Comparison of ENCODE assay signal across 10 mouse cellular contexts in genomic region chr11:100300293-100300692, GRCm38 (mm10). TPM values are rescaled to one million over a fixed set of nuclear protein-coding genes. Genes with fewer than 3 reads are reported as not detected.
DNase-seq lines count a peak whose midpoint lies in the region; ATAC-seq and TF ChIP-seq lines count a peak whose summit lies in the region.
"Had no signal": no experiment of that assay in that cellular context is flagged by ENCODE, and none has a peak within 500 bp of the region (broad histone marks: within the 10 kb centered on the region; RNA-seq: fewer than 3 reads in every experiment).

No protein-coding gene starts in this region.

- DNase-seq in heart, postnatal 0 days (ENCODE audit: low spot score) = no peak
- no peak for DNase-seq in heart, adult 11 months
- DNase-seq in 416B (ENCODE audit: low read depth) (peak; percentile 65), MEL (ENCODE audit: low read depth, low spot score) (peak; percentile 84)
- DNase-seq in kidney, postnatal 36 days = peak; percentile 41 to 83
- DNase-seq in midbrain, postnatal 0 days (ENCODE audit: low spot score) = peak; percentile 59
- peak; percentile 74 for DNase-seq in thymus, postnatal 14 days

- TF ChIP-seq EP300 in heart, postnatal 0 days (IDR thresholded peaks at IDR 0.05; ENCODE audit: low read depth) = no peak
- TF ChIP-seq EP300 in MEL (IDR thresholded peaks at IDR 0.05; ENCODE audit: low read depth in 1 of 2, low read length in 2 of 2) = no peak

- no peak overlapping the region for H3K27ac ChIP-seq in heart, postnatal 0 days (ENCODE audit: low read depth)
- H3K27ac ChIP-seq in MEL (ENCODE audit: control insufficient read depth, low read depth, low read length) = no peak overlapping the region
- H3K27ac ChIP-seq in cortical plate, adult 2 months (ENCODE audit: insufficient read depth, low read length) = no peak overlapping the region
- H3K27ac ChIP-seq in midbrain, postnatal 0 days (ENCODE audit: low read depth, low read length) = no peak overlapping the region
- H3K27ac ChIP-seq: embryonic facial prominence, embryonic 13.5 days had no signal

- H3K9me3 ChIP-seq in heart, postnatal 0 days (replicated peaks; ENCODE audit: control insufficient read depth, low read length) = no peaks in the 10 kb centered on the region
- no peaks in the 10 kb centered on the region for H3K9me3 ChIP-seq in MEL (replicated peaks; ENCODE audit: insufficient read depth, low read length)
- H3K9me3 ChIP-seq in midbrain, postnatal 0 days (ENCODE audit: low read length) = no peaks in the 10 kb centered on the region
- H3K9me3 ChIP-seq: embryonic facial prominence, embryonic 13.5 days had no signal

- peak; percentile 56 for TF ChIP-seq RAD21 in MEL (IDR thresholded peaks at IDR 0.05; ENCODE audit: low read depth, low read length)

- no peak overlapping the region for H3K4me2 ChIP-seq in heart, postnatal 0 days (ENCODE audit: low read depth, low read length)
- H3K4me2 ChIP-seq in midbrain, postnatal 0 days (ENCODE audit: low read depth, low read length, poor library complexity, severe bottlenecking) = no peak overlapping the region

- no peak for ATAC-seq in heart, postnatal 0 days (ENCODE audit: insufficient read depth, low read depth)
- ATAC-seq in midbrain, postnatal 0 days (ENCODE audit: low FRiP score) = no peak

- peak; percentile 90 for TF ChIP-seq CTCF in heart, postnatal 0 days (IDR thresholded peaks at IDR 0.05; ENCODE audit: low read depth)
- peak; percentile 93 to 98 (median 97) for TF ChIP-seq CTCF in MEL (IDR thresholded peaks at IDR 0.05 in 2 of 3, conservative IDR thresholded peaks at IDR 0.05 in 1 of 3; ENCODE audit: control insufficient read depth in 1 of 3, insufficient read depth in 1 of 3, low read depth in 2 of 3, low read length in 3 of 3, poor library complexity in 1 of 3, severe bottlenecking in 1 of 3)
- TF ChIP-seq CTCF in cortical plate, adult 2 months (IDR thresholded peaks at IDR 0.05; ENCODE audit: extremely low read depth, insufficient read depth, low read length) = peak; percentile 91
- TF ChIP-seq CTCF in midbrain, postnatal 0 days (IDR thresholded peaks at IDR 0.05) = peak; percentile 96

- H3K4me1 ChIP-seq in heart, postnatal 0 days (ENCODE audit: control insufficient read depth, insufficient read depth) = 0 out of 2 replicates have a peak, but pooled peaks cover 4% of the 10 kb centered on the region
- H3K4me1 ChIP-seq in MEL (ENCODE audit: control insufficient read depth in 1 of 2, insufficient read depth in 2 of 2, low read length in 2 of 2) = peaks cover 0 to 3% of the 10 kb centered on the region in 2 experiments; a peak in 2 of 4 replicates
- H3K4me1 ChIP-seq in cortical plate, adult 2 months (ENCODE audit: control insufficient read depth, insufficient read depth, low read length) = no peaks in the 10 kb centered on the region
- no peaks in the 10 kb centered on the region for H3K4me1 ChIP-seq in midbrain, postnatal 0 days (ENCODE audit: insufficient read depth, low read length)

- 0 out of 2 replicates have a peak, but pooled peaks cover 8% of the 10 kb centered on the region for H3K27me3 ChIP-seq in heart, postnatal 0 days (ENCODE audit: control insufficient read depth, insufficient read depth, low read length)
- peaks cover 0 to 2% of the 10 kb centered on the region in 2 experiments; a peak in 2 of 4 replicates for H3K27me3 ChIP-seq in MEL (ENCODE audit: control insufficient read depth in 1 of 2, insufficient read depth in 2 of 2, low read length in 2 of 2)
- no peaks in the 10 kb centered on the region for H3K27me3 ChIP-seq in midbrain, postnatal 0 days (ENCODE audit: insufficient read depth, low read length)
- H3K27me3 ChIP-seq: embryonic facial prominence, embryonic 13.5 days had no signal

- no peak for TF ChIP-seq POLR2A in MEL (IDR thresholded peaks at IDR 0.05; ENCODE audit: control insufficient read depth in 1 of 2, insufficient read depth in 1 of 2, low read depth in 1 of 2, low read length in 2 of 2, poor library complexity in 1 of 2)
- no peak for TF ChIP-seq POLR2A in cortical plate, adult 2 months (IDR thresholded peaks at IDR 0.05; ENCODE audit: extremely low read depth, insufficient read depth, low read length)

- H3K4me3 ChIP-seq in heart, postnatal 0 days (ENCODE audit: low read depth, low read length) = no peak overlapping the region
- 0 out of 4 replicates have a peak overlapping the region, but pooled peaks of 1 of the 2 experiments have one; percentile 30 for H3K4me3 ChIP-seq in MEL (ENCODE audit: control insufficient read depth in 1 of 2, insufficient read depth in 1 of 2, low read depth in 2 of 2, low read length in 2 of 2)
- H3K4me3 ChIP-seq in cortical plate, adult 2 months (ENCODE audit: insufficient read depth, low read length) = no peak overlapping the region
- H3K4me3 ChIP-seq in midbrain, postnatal 0 days (ENCODE audit: low read depth, low read length) = no peak overlapping the region
- H3K4me3 ChIP-seq: embryonic facial prominence, embryonic 13.5 days had no signal

- no peaks in the 10 kb centered on the region for H3K79me2 ChIP-seq in MEL (ENCODE audit: control insufficient read depth, insufficient read depth, low read length, poor library complexity)

- H3K36me3 ChIP-seq in heart, postnatal 0 days (replicated peaks; ENCODE audit: control insufficient read depth, insufficient read depth, low read length) = no peaks in the 10 kb centered on the region
- H3K36me3 ChIP-seq in MEL (ENCODE audit: control insufficient read depth in 1 of 2, insufficient read depth in 2 of 2, low read length in 2 of 2) = peaks cover 0 to 3% of the 10 kb centered on the region in 2 experiments; a peak in 1 of 4 replicates
- no peaks in the 10 kb centered on the region for H3K36me3 ChIP-seq in midbrain, postnatal 0 days (ENCODE audit: insufficient read depth, low read length)
- H3K36me3 ChIP-seq: embryonic facial prominence, embryonic 13.5 days had no signal

- 7% methylated on average over 5 of the region's 5 CpGs for WGBS in heart, postnatal 0 days
- 6% methylated on average over 5 of the region's 5 CpGs for WGBS in midbrain, postnatal 0 days

- H3K9ac ChIP-seq in heart, postnatal 0 days (replicated peaks; ENCODE audit: low read depth, low read length) = no peak overlapping the region
- H3K9ac ChIP-seq in MEL (ENCODE audit: control insufficient read depth, low read depth, low read length, poor library complexity, severe bottlenecking) = no peak overlapping the region
- no peak overlapping the region for H3K9ac ChIP-seq in midbrain, postnatal 0 days (replicated peaks; ENCODE audit: low read length, poor library complexity, severe bottlenecking)
- H3K9ac ChIP-seq: embryonic facial prominence, embryonic 13.5 days had no signal

TF ChIP-seq in MEL, 35 proteins besides CTCF, POLR2A, EP300 and RAD21 (continues in another document):
- no peak for TF ChIP-seq ZNF384 (IDR thresholded peaks at IDR 0.05; ENCODE audit: low read depth, low read length)

RNA-seq across cellular contexts. Expression of gene Eif1, which starts 19.4 kb away (rescaled TPM):
- total RNA-seq in heart, postnatal 0 days (2014; rRNA removed; ENCODE audit: low replicate concordance) = 64.1 and 105 TPM in 2 replicates
- polyA plus RNA-seq in heart, postnatal 0 days (2015; fragmentation: Nextera tagmentation; extraction: Ambion mirVana) = 1,927 and 2,123 TPM in 2 replicates
- total RNA-seq in MEL (2012; rRNA removed) = 320 and 383 TPM in 2 replicates
- 100 to 1,000 TPM; 289 to 926 TPM for polyA plus RNA-seq in MEL (2012; ENCODE audit: insufficient read depth in 1 of 2, insufficient read length in 2 of 2, low read depth in 1 of 2, low replicate concordance in 2 of 2, missing spikeins in 1 of 2)
- polyA plus RNA-seq in cortical plate, adult 2 months (2012; rRNA removed) = 534 and 549 TPM in 2 replicates
- total RNA-seq in midbrain, postnatal 0 days (2014; rRNA removed) = 84.7 and 117 TPM in 2 replicates
- polyA plus RNA-seq in midbrain, postnatal 0 days (2015; fragmentation: Nextera tagmentation; extraction: Ambion mirVana) = 1,241 and 1,297 TPM in 2 replicates

RNA-seq across cellular contexts. Expression of gene Krt42, which starts 30.6 kb away (rescaled TPM):
- total RNA-seq in heart, postnatal 0 days (2014; rRNA removed; ENCODE audit: low replicate concordance) = not detected in 2 replicates
- not detected in 2 replicates for polyA plus RNA-seq in heart, postnatal 0 days (2015; fragmentation: Nextera tagmentation; extraction: Ambion mirVana)
- not detected in 2 replicates for total RNA-seq in MEL (2012; rRNA removed)
- polyA plus RNA-seq in MEL (2012; ENCODE audit: insufficient read depth in 1 of 2, insufficient read length in 2 of 2, low read depth in 1 of 2, low replicate concordance in 2 of 2, missing spikeins in 1 of 2) = not detected
- not detected in 2 replicates for polyA plus RNA-seq in cortical plate, adult 2 months (2012; rRNA removed)
- total RNA-seq in midbrain, postnatal 0 days (2014; rRNA removed) = 0.27 TPM in 1 of 2 replicates, not detected in the other
- not detected in 2 replicates for polyA plus RNA-seq in midbrain, postnatal 0 days (2015; fragmentation: Nextera tagmentation; extraction: Ambion mirVana)
- total RNA-seq: left cerebral cortex, postnatal 10 days had no signal

RNA-seq across cellular contexts. Expression of gene Gast, which starts 33.9 kb away (rescaled TPM):
- not detected in 2 replicates for total RNA-seq in heart, postnatal 0 days (2014; rRNA removed; ENCODE audit: low replicate concordance)
- not detected in 2 replicates for polyA plus RNA-seq in heart, postnatal 0 days (2015; fragmentation: Nextera tagmentation; extraction: Ambion mirVana)
- total RNA-seq in MEL (2012; rRNA removed) = not detected in 2 replicates
- not detected for polyA plus RNA-seq in MEL (2012; ENCODE audit: insufficient read depth in 1 of 2, insufficient read length in 2 of 2, low read depth in 1 of 2, low replicate concordance in 2 of 2, missing spikeins in 1 of 2)
- 0.33 TPM in 1 of 2 replicates, not detected in the other for polyA plus RNA-seq in cortical plate, adult 2 months (2012; rRNA removed)
- total RNA-seq in midbrain, postnatal 0 days (2014; rRNA removed) = not detected in 2 replicates
- 1.1 and 2.2 TPM in 2 replicates for polyA plus RNA-seq in midbrain, postnatal 0 days (2015; fragmentation: Nextera tagmentation; extraction: Ambion mirVana)
- total RNA-seq: left cerebral cortex, postnatal 10 days had no signal

RNA-seq across cellular contexts. Expression of gene Krt17, which starts 39.5 kb away (rescaled TPM):
- 2.2 TPM in 1 of 2 replicates, not detected in the other for total RNA-seq in heart, postnatal 0 days (2014; rRNA removed; ENCODE audit: low replicate concordance)
- 0.14 and 0.32 TPM in 2 replicates for polyA plus RNA-seq in heart, postnatal 0 days (2015; fragmentation: Nextera tagmentation; extraction: Ambion mirVana)
- total RNA-seq in MEL (2012; rRNA removed) = not detected in 2 replicates
- not detected for polyA plus RNA-seq in MEL (2012; ENCODE audit: insufficient read depth in 1 of 2, insufficient read length in 2 of 2, low read depth in 1 of 2, low replicate concordance in 2 of 2, missing spikeins in 1 of 2)
- polyA plus RNA-seq in cortical plate, adult 2 months (2012; rRNA removed) = 0.13 and 0.15 TPM in 2 replicates
- 0.52 and 5.5 TPM in 2 replicates for total RNA-seq in midbrain, postnatal 0 days (2014; rRNA removed)
- polyA plus RNA-seq in midbrain, postnatal 0 days (2015; fragmentation: Nextera tagmentation; extraction: Ambion mirVana) = 1.2 and 1.5 TPM in 2 replicates
- total RNA-seq: left cerebral cortex, postnatal 10 days had no signal

RNA-seq across cellular contexts. Expression of gene Krt16, which starts 51.6 kb away (rescaled TPM):
- total RNA-seq in heart, postnatal 0 days (2014; rRNA removed; ENCODE audit: low replicate concordance) = not detected in 2 replicates
- polyA plus RNA-seq in heart, postnatal 0 days (2015; fragmentation: Nextera tagmentation; extraction: Ambion mirVana) = not detected in 2 replicates
- total RNA-seq in MEL (2012; rRNA removed) = not detected in 2 replicates
- polyA plus RNA-seq in MEL (2012; ENCODE audit: insufficient read depth in 1 of 2, insufficient read length in 2 of 2, low read depth in 1 of 2, low replicate concordance in 2 of 2, missing spikeins in 1 of 2) = not detected
- not detected in 2 replicates for polyA plus RNA-seq in cortical plate, adult 2 months (2012; rRNA removed)
- not detected in 2 replicates for total RNA-seq in midbrain, postnatal 0 days (2014; rRNA removed)
- polyA plus RNA-seq in midbrain, postnatal 0 days (2015; fragmentation: Nextera tagmentation; extraction: Ambion mirVana) = not detected in 2 replicates
- total RNA-seq: left cerebral cortex, postnatal 10 days had no signal

Comparison
In these comparisons a context has a peak if more than half of its experiments do, and no peak if none do; other contexts are left out.
1. DNase-seq: peak in 416B (single experiment), MEL (single experiment), kidney, postnatal 36 days (2 of 2), midbrain, postnatal 0 days (single experiment) and thymus, postnatal 14 days (single experiment); none in heart, postnatal 0 days (single experiment) and heart, adult 11 months (single experiment).
2. Peak in every context shown above with its lines, with median percentiles within 50 percentile points of each other: CTCF ChIP-seq.